Mouse (Mus musculus) kidney, postnatal 0 days (tissue): Measurements from ENCODE around the gene Ppa1. TPM values are rescaled to one million over a fixed set of nuclear protein-coding genes. Genes with fewer than 3 reads are reported as not detected.

Source experiments
- ATAC-seq: fragments of 200-750 bp; cut with Nextera tagmentation; replicated peaks from 2 replicates; pipeline ENCODE4 v1.8.0; 2017; ENCODE audit warnings: low read depth, moderate number of reproducible peaks, moderate TSS enrichment, moderate library complexity; ENCODE audit not compliant: low FRiP score
- DNase-seq: peaks from one replicate; pipeline ENCODE4 v3.0.0-alpha.2; 2016; ENCODE audit warnings: low spot score
- H3K27ac ChIP-seq: fragments of 300-500 bp; sonication (generic); 2 replicates; pipeline ENCODE4 v1.5.1; 2014; ENCODE audit warnings: mild to moderate bottlenecking
- H3K27me3 ChIP-seq: fragments of 300-500 bp; sonication (generic); 2 replicates; pipeline ENCODE4 v1.6.1; 2014; ENCODE audit warnings: low read length, mixed read lengths; ENCODE audit not compliant: insufficient read depth
- H3K36me3 ChIP-seq: fragments of 300-500 bp; sonication (generic); 2 replicates; pipeline ENCODE4 v1.6.1; 2014; ENCODE audit warnings: low read length, mixed read lengths; ENCODE audit not compliant: insufficient read depth
- H3K4me1 ChIP-seq: fragments of 300-500 bp; sonication (generic); replicated peaks from 2 replicates; pipeline ENCODE4 v1.6.1; 2014; ENCODE audit warnings: antibody characterized with exemption, low read length, mixed read lengths; ENCODE audit not compliant: insufficient read depth
- H3K4me2 ChIP-seq: fragments of 300-500 bp; sonication (generic); 2 replicates; pipeline ENCODE4 v1.6.1; 2014; ENCODE audit warnings: mild to moderate bottlenecking, low read length, moderate library complexity, mixed read lengths
- H3K4me3 ChIP-seq: fragments of 300-500 bp; sonication (generic); replicated peaks from 2 replicates; pipeline ENCODE4 v1.5.1; 2014; ENCODE audit warnings: low read depth, low read length
- H3K9ac ChIP-seq: fragments of 300-500 bp; sonication (generic); 2 replicates; pipeline ENCODE4 v1.6.1; 2014; ENCODE audit warnings: low read depth, low read length
- H3K9me3 ChIP-seq: fragments of 300-500 bp; sonication (generic); replicated peaks from 2 replicates; pipeline ENCODE4 v1.6.1; 2016; ENCODE audit warnings: low read length, inconsistent platforms, mixed read lengths
- CTCF ChIP-seq: IDR thresholded peaks from 2 replicates; pipeline ENCODE4 v1.5.1; 2016; ENCODE audit warnings: antibody characterized with exemption, low read depth, mild to moderate bottlenecking, moderate library complexity
- WGBS: fragments of 180-500 bp; shearing (Covaris S2); extraction: QIAGEN DNeasy Blood & Tissue Kit; methylation state at CpG from one replicate; pipeline ENCODE4 v1.1.7; 2014; 5-methylcytosine and 5-hydroxymethylcytosine counted together
- polyA plus RNA-seq: library from polyadenylated mRNA; unstranded; fragments of >200 nt; fragmentation: Nextera tagmentation; extraction: Ambion mirVana; gene quantifications from 2 replicates; pipeline ENCODE4 v1.2.1, GENCODE M21; 2015

Ppa1 gene
- polyA plus RNA-seq, 1 experiment from 2014 or later, result 111 TPM

DNA sequence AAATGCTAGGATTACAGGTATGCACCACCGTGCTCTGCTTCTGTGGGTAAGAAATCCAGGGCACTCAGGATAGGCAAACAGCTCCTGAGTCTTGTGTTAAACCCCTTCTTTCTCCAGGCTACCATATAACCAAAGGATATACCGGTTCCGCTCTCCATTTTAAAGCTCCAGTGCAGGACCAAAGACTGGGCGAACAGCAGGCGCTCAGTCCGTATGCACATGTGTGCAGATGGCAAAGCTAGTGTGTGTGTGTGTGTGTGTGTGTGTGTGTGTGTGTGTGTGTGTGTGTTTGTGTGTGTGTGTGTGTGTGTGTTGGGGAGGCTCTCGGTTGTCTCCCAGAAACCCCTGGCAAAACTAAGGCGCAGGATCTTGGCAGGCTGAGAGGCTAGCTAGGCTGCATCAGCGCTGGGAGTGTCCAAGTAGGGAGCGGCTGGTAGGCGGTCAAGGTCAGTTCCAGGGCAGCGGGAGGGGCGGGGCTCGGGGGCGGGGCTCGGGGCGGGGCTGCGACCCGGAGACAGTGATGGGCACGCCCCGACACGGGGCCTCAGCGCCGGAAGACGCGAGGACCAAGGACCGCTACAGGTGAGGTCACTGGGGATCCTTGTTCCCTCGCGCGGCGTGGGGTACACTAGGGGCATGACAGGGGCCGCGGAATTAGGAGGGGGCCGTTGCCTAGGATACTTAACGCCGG is 66.6 kb downstream of the Ppa1 start, which contains the start of gene Aifm2:
Gene Aifm2, plus strand, starts transcription at position 493 of the 691 bp plus-strand sequence.
- no peak for TF ChIP-seq CTCF
- Histone ChIP-seq H3K9ac (peak within 1 kb of the TSS; percentile 50), H3K4me2 (peak within 1 kb of the TSS; percentile 70), H3K36me3 (no peaks in the 10 kb centered on the region), H3K4me3 (peak within 1 kb of the TSS; percentile 46), H3K27me3 (no peaks in the 10 kb centered on the region), H3K27ac (no peak within 1 kb of the TSS), H3K4me1 (0 out of 2 replicates have a peak, but pooled peaks cover 3% of the 10 kb centered on the region), H3K9me3 (no peaks in the 10 kb centered on the region)
- ATAC-seq (peak; percentile 90), DNase-seq (peak; percentile 90)
- WGBS, result 13% methylated on average over 29 of the region's 36 CpGs

DNA sequence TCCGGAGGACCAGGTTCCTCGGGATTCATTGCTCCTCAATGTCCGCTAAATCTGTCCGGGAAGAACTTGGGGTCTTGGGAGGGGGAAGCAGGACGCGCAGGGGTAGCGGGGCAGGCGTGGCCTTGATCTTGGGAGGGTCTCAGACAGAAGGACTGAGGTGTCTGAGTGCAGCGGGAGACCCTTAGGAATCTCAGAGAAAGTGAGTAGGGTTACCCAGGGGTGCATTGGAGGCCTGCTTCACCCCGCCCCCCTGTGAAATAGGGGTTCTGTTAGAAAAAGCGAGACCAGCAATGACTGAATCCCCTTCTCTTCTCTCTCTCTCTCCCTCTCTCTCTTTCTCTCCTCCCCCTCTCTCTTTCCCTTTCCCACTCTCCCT is 67.1 kb downstream of the Ppa1 start:
- Histone ChIP-seq H3K9me3 (no peaks in the 10 kb centered on the region), H3K36me3 (no peaks in the 10 kb centered on the region), H3K27me3 (no peaks in the 10 kb centered on the region), H3K27ac (no peak overlapping the region), H3K9ac (peak overlapping the region; percentile 50), H3K4me2 (peak overlapping the region; percentile 70), H3K4me1 (0 out of 2 replicates have a peak, but pooled peaks cover 3% of the 10 kb centered on the region), H3K4me3 (peak overlapping the region; percentile 46)
- DNase-seq (no peak), ATAC-seq (peak; percentile 22; the same call in 1 of the 2 replicates)
- no peak for TF ChIP-seq CTCF
- 2% methylated on average over 11 of the region's 11 CpGs for WGBS

DNA sequence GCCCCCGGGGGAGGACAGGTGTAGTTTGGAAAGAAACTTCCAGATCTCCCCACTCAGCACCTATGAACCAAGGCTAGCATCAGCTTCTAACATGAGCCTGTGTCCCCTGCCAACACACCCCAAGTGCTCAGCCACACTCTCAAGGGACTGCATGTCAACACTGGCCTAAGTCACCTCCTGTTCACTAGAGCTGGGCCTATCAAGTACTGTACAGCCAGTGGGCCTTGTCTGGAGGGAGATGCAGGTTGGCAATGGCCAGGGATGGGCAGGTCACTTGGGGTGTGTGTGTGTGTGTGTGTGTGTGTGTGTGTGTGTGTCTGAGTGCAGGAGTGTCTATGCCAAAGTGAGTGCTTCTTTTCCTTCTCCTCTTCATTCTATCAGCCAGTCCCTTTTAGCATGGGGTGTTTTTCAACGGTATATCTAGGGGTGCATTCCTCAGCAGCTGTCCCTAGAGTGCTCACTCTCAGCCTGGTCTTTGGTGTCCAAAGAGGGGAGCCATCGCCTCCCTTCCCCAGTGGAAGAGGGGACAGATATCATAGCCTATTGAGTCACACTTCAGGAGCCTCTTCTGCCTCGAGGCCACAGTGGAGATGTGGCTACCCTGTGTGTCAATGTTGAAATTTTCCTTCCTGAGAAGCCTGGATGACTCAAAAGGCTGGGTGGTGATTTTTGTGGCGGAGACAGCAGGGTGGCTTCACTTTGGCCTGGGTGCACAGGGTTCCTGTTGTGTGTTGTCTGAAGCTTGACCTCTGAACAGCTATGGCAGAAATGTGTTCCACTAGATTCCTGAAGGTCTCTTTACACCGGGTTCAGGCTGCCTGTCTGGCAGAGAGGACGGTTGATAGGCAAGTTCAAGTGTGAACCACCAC is 67.9 kb downstream of the Ppa1 start:
- Histone ChIP-seq H3K36me3 (no peaks in the 10 kb centered on the region), H3K4me2 (peak overlapping the region; percentile 70), H3K9ac (peak overlapping the region; percentile 50), H3K9me3 (no peaks in the 10 kb centered on the region), H3K27ac (no peak overlapping the region), H3K27me3 (no peaks in the 10 kb centered on the region), H3K4me1 (0 out of 2 replicates have a peak, but pooled peaks cover 3% of the 10 kb centered on the region), H3K4me3 (peak overlapping the region; percentile 46)
- DNase-seq (no peak), ATAC-seq (no peak)
- TF ChIP-seq CTCF, result no peak
- WGBS, result 67% methylated on average over 7 of the region's 7 CpGs

DNA sequence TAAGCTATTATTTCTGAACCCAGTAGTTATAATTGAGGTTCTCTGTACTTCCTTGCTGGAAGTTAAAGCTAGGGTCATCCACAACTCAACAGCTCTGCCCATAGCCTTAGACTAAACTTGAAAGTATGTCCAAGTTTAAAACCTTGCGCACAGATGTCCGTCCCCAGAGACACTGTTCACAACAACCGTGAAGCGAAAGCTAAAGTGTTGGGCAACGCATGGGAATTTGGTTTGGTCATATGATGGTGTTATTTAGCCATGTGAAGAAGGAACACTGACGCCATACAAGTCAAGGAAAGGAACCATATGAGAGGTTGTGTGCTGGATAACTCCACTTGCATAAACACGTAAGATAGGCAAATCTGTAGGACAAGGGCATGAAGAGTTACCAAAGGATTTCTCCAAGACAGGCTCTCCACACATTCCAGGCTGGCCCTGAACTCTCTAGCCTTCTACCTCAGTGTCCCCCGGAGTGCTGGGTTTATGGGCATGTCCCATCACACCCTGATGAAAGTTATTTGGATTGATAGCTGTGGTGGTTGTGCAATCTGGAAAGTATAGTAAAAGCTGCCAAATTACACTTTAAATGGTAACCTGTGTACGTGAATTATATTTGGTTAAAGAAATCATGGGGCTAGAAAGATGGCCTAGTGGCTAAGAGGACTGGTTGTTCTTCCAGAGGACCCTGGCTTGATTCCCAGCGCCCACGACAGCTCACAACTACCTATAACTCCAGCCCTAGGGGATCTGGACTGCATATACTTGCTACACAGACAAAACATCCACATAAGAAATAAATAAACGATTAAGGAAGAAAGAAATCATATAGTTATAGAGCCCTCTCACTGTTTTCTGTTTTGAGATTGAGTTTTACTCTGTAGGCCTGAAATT is 69.3 kb downstream of the Ppa1 start:
- no peak for TF ChIP-seq CTCF
- DNase-seq (no peak), ATAC-seq (no peak)
- no peak overlapping the region for H3K27ac ChIP-seq
- H3K27me3 ChIP-seq, result no peaks in the 10 kb centered on the region
- no peak overlapping the region for H3K9ac ChIP-seq
- 89% methylated on average over 12 of the region's 12 CpGs for WGBS
- no peaks in the 10 kb centered on the region for H3K36me3 ChIP-seq
- H3K4me3 ChIP-seq, result no peak overlapping the region
- H3K4me2 ChIP-seq, result no peak overlapping the region
- 0 out of 2 replicates have a peak, but pooled peaks cover 3% of the 10 kb centered on the region for H3K4me1 ChIP-seq
- no peaks in the 10 kb centered on the region for H3K9me3 ChIP-seq

DNA sequence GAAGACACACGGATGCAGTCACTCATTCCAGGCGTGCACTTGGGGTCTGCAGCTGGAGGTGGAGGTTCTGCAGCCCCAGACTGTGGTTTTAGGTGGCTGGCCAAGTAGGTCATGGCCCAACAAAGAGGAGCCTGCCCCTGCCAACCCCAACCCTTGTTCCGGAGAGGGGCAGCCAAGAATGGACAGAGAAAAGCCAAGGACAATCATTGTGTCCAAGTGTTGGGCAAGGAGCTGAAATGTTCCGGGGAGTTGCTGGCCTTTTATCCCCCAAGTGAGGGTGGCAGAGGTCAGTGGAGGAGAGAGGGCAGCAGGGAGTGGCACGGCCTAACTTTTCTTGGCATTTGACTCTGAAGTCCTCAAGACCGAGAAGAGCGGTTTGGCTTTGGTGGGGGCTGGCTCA is 72.0 kb downstream of the Ppa1 start:
- ATAC-seq (no peak), DNase-seq (no peak)
- no peaks in the 10 kb centered on the region for H3K4me1 ChIP-seq
- no peaks in the 10 kb centered on the region for H3K36me3 ChIP-seq
- 80% methylated on average over 7 of the region's 7 CpGs for WGBS
- no peaks in the 10 kb centered on the region for H3K9me3 ChIP-seq
- H3K27ac ChIP-seq, result no peak overlapping the region
- no peak overlapping the region for H3K4me3 ChIP-seq
- TF ChIP-seq CTCF, result no peak
- H3K4me2 ChIP-seq, result no peak overlapping the region
- no peaks in the 10 kb centered on the region for H3K27me3 ChIP-seq
- H3K9ac ChIP-seq, result no peak overlapping the region

DNA sequence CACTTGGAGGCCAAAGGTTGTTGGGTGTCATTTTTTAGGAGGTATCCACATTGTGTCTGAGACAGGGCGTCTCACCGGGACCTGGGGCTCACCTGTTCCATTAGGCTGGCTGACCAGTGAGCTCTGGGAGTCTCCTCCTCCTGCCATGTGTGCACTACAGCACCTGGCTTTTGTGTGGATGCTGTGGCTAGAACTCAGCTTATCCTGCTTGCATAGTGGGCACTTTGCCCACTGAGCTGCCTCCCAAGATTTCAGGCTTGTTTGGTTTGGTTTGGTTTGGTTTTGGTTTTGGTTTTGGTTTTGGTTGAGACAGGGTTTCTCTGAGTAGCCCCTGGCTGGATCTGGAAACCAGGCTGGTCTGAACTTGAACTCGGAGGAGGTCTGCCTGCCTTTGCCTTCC is 73.9 kb downstream of the Ppa1 start:
- 80% methylated on average over 3 of the region's 3 CpGs for WGBS
- TF ChIP-seq CTCF, result no peak

More for the DNA sequence above, 73.9 kb downstream of the Ppa1 start:
- Histone ChIP-seq H3K9ac (no peak overlapping the region), H3K4me3 (no peak overlapping the region), H3K4me2 (no peak overlapping the region), H3K9me3 (no peaks in the 10 kb centered on the region), H3K27me3 (no peaks in the 10 kb centered on the region), H3K36me3 (no peaks in the 10 kb centered on the region), H3K27ac (no peak overlapping the region), H3K4me1 (no peaks in the 10 kb centered on the region)
- ATAC-seq (no peak), DNase-seq (no peak)
